14 mouse cellular contexts compared by ENCODE assay signal in the genomic region with DNA sequence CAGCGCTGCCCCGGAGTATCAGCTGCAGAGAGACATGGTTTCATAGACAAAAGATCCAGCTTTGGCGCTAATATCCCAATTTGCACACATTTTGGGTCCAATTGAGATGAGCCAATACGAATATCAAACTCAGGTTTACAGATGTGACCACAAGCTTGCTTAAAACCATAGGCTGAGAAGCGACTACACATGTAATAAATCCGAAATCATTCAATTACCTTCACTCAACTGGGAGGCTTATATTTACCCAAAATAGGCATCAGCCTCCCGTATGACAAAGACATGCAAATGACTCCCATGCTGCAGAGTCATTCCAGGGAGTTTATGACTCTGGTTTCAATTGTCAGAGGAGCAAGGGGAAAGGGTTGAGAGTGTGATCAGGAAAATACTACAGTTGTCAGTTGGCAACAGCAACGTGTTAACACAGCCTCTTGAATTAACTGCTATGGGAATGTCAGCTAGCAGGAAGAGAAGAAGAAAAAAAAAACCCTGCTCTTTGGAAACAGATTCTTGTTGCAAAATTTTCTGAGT.
DNase-seq lines count a peak whose midpoint lies in the region; ATAC-seq and TF ChIP-seq lines count a peak whose summit lies in the region.
"Had no signal": no experiment of that assay in that cellular context is flagged by ENCODE, and none has a peak within 500 bp of the region (broad histone marks: within the 10 kb centered on the region; RNA-seq: fewer than 3 reads in every experiment).

No protein-coding gene starts in this region.

- no peak for ATAC-seq in embryonic facial prominence, embryonic 13.5 days (ENCODE audit: insufficient number of reproducible peaks, insufficient read depth, low FRiP score, low TSS enrichment, low read depth)
- ATAC-seq in hindbrain, embryonic 12.5 days (ENCODE audit: low FRiP score), result no peak
- no peak for ATAC-seq in midbrain, postnatal 0 days (ENCODE audit: low FRiP score)
- no peak for ATAC-seq in intestine, embryonic 15.5 days
- ATAC-seq: Patski had no signal

- TF ChIP-seq CTCF in left cerebral cortex, adult 2 months (IDR thresholded peaks at IDR 0.05), result no peak
- TF ChIP-seq CTCF in midbrain, postnatal 0 days (IDR thresholded peaks at IDR 0.05), result no peak

- no peak overlapping the region for H3K9ac ChIP-seq in embryonic facial prominence, embryonic 13.5 days
- no peak overlapping the region for H3K9ac ChIP-seq in hindbrain, embryonic 12.5 days
- 0 out of 2 replicates have a peak overlapping the region, but pooled peaks have one; percentile 29 for H3K9ac ChIP-seq in midbrain, postnatal 0 days (replicated peaks; ENCODE audit: low read length, poor library complexity, severe bottlenecking)
- no peak overlapping the region for H3K9ac ChIP-seq in intestine, embryonic 15.5 days
- H3K9ac ChIP-seq: limb, embryonic 12.5 days; liver, postnatal 0 days had no signal

- peaks cover 48% of the 10 kb centered on the region for H3K4me1 ChIP-seq in embryonic facial prominence, embryonic 13.5 days
- peaks cover 45% of the 10 kb centered on the region for H3K4me1 ChIP-seq in embryonic facial prominence, embryonic 10.5 days
- H3K4me1 ChIP-seq in hindbrain, embryonic 12.5 days, result peaks cover 30% of the 10 kb centered on the region
- H3K4me1 ChIP-seq in midbrain, postnatal 0 days (ENCODE audit: insufficient read depth, low read length), result peaks cover 5% of the 10 kb centered on the region; the same call in 1 of the 2 replicates
- H3K4me1 ChIP-seq in intestine, embryonic 15.5 days (replicated peaks), result peaks cover 6% of the 10 kb centered on the region; the same call in 1 of the 2 replicates

- WGBS in embryonic facial prominence, embryonic 13.5 days, result 43% methylated on average over 8 of the region's 8 CpGs
- WGBS in embryonic facial prominence, embryonic 10.5 days, result 81% methylated on average over 8 of the region's 8 CpGs
- WGBS in hindbrain, embryonic 12.5 days, result 63% methylated on average over 8 of the region's 8 CpGs
- 34% methylated on average over 8 of the region's 8 CpGs for WGBS in midbrain, postnatal 0 days
- WGBS in intestine, embryonic 15.5 days, result 72% methylated on average over 8 of the region's 8 CpGs

- H3K36me3 ChIP-seq in embryonic facial prominence, embryonic 13.5 days, result no peaks in the 10 kb centered on the region
- H3K36me3 ChIP-seq in embryonic facial prominence, embryonic 10.5 days (replicated peaks), result no peaks in the 10 kb centered on the region
- no peaks in the 10 kb centered on the region for H3K36me3 ChIP-seq in hindbrain, embryonic 12.5 days
- no peaks in the 10 kb centered on the region for H3K36me3 ChIP-seq in midbrain, postnatal 0 days (ENCODE audit: insufficient read depth, low read length)
- no peaks in the 10 kb centered on the region for H3K36me3 ChIP-seq in intestine, embryonic 15.5 days
- H3K36me3 ChIP-seq: limb, embryonic 12.5 days had no signal

- no peak overlapping the region for H3K27ac ChIP-seq in embryonic facial prominence, embryonic 13.5 days
- H3K27ac ChIP-seq in embryonic facial prominence, embryonic 10.5 days (replicated peaks), result no peak overlapping the region
- H3K27ac ChIP-seq in left cerebral cortex, adult 2 months, result peak overlapping the region; percentile 1; the same call in 1 of the 2 replicates
- H3K27ac ChIP-seq in hindbrain, embryonic 12.5 days, result peak overlapping the region; percentile 68
- peak overlapping the region; percentile 55; the same call in 1 of the 2 replicates for H3K27ac ChIP-seq in midbrain, postnatal 0 days (ENCODE audit: low read depth, low read length)
- H3K27ac ChIP-seq in intestine, embryonic 15.5 days, result no peak overlapping the region
- H3K27ac ChIP-seq: limb, embryonic 12.5 days had no signal

- intact Hi-C loops in left cerebral cortex, adult 2 months (cut with DNase I), result loop anchor here (10.0 kb wide), 1 partner anchor 176 kb away; no protein-coding TSS in a partner anchor
- intact Hi-C loops in left cerebral cortex, postnatal 36 days (cut with DNase I), result loop anchor here (5.0 kb wide), 1 partner anchor 317 kb away; no protein-coding TSS in a partner anchor

- peak overlapping the region; percentile 28 for H3K4me2 ChIP-seq in embryonic facial prominence, embryonic 13.5 days
- H3K4me2 ChIP-seq in hindbrain, embryonic 12.5 days (replicated peaks), result no peak overlapping the region
- no peak overlapping the region for H3K4me2 ChIP-seq in midbrain, postnatal 0 days (ENCODE audit: low read depth, low read length, poor library complexity, severe bottlenecking)
- H3K4me2 ChIP-seq in intestine, embryonic 15.5 days (replicated peaks), result no peak overlapping the region
- H3K4me2 ChIP-seq: limb, embryonic 12.5 days had no signal

- no peaks in the 10 kb centered on the region for H3K27me3 ChIP-seq in embryonic facial prominence, embryonic 13.5 days
- no peaks in the 10 kb centered on the region for H3K27me3 ChIP-seq in embryonic facial prominence, embryonic 10.5 days (replicated peaks; ENCODE audit: low read depth, poor library complexity, severe bottlenecking)
- H3K27me3 ChIP-seq in hindbrain, embryonic 12.5 days, result no peaks in the 10 kb centered on the region
- no peaks in the 10 kb centered on the region for H3K27me3 ChIP-seq in midbrain, postnatal 0 days (ENCODE audit: insufficient read depth, low read length)
- H3K27me3 ChIP-seq in intestine, embryonic 15.5 days (replicated peaks), result no peaks in the 10 kb centered on the region
- H3K27me3 ChIP-seq: Patski had no signal

- no peak for DNase-seq in embryonic facial prominence, embryonic 10.5 days (ENCODE audit: low spot score)
- no peak for DNase-seq in left cerebral cortex, adult 2 months (ENCODE audit: extremely low spot score in 1 of 2, low spot score in 2 of 2)
- DNase-seq in left cerebral cortex, postnatal 36 days (ENCODE audit: low spot score in 2 of 2), result no peak
- no peak for DNase-seq in midbrain, postnatal 0 days (ENCODE audit: low spot score)
- no peak for DNase-seq in urinary bladder, postnatal 14 days (ENCODE audit: low spot score)
- DNase-seq: cerebellum, adult 9-11 months; heart, postnatal 10 days; kidney, adult 18-20 months; liver, postnatal 0 days had no signal

- H3K9me3 ChIP-seq in embryonic facial prominence, embryonic 13.5 days, result no peaks in the 10 kb centered on the region
- no peaks in the 10 kb centered on the region for H3K9me3 ChIP-seq in embryonic facial prominence, embryonic 10.5 days
- H3K9me3 ChIP-seq in hindbrain, embryonic 12.5 days (replicated peaks), result no peaks in the 10 kb centered on the region
- H3K9me3 ChIP-seq in midbrain, postnatal 0 days (ENCODE audit: low read length), result no peaks in the 10 kb centered on the region
- no peaks in the 10 kb centered on the region for H3K9me3 ChIP-seq in intestine, embryonic 15.5 days
- H3K9me3 ChIP-seq: limb, embryonic 12.5 days had no signal

- H3K4me3 ChIP-seq in embryonic facial prominence, embryonic 13.5 days, result no peak overlapping the region
- H3K4me3 ChIP-seq in embryonic facial prominence, embryonic 10.5 days, result no peak overlapping the region
- no peak overlapping the region for H3K4me3 ChIP-seq in left cerebral cortex, adult 2 months
- no peak overlapping the region for H3K4me3 ChIP-seq in hindbrain, embryonic 12.5 days
- no peak overlapping the region for H3K4me3 ChIP-seq in midbrain, postnatal 0 days (ENCODE audit: low read depth, low read length)
- H3K4me3 ChIP-seq in intestine, embryonic 15.5 days (replicated peaks), result no peak overlapping the region
- H3K4me3 ChIP-seq: limb, embryonic 12.5 days had no signal

Comparison
In these comparisons a context has a peak if more than half of its experiments do, and no peak if none do; other contexts are left out.
1. H3K27ac ChIP-seq: peak in left cerebral cortex, adult 2 months (single experiment), hindbrain, embryonic 12.5 days (single experiment) and midbrain, postnatal 0 days (single experiment); none in embryonic facial prominence, embryonic 13.5 days (single experiment), embryonic facial prominence, embryonic 10.5 days (single experiment) and intestine, embryonic 15.5 days (single experiment).